Comparison of ENCODE assay signal across 8 mouse cellular contexts in genomic region chr7:27165696-27166095, GRCm38 (mm10). TPM values are rescaled to one million over a fixed set of nuclear protein-coding genes. Genes with fewer than 3 reads are reported as not detected.
DNase-seq lines count a peak whose midpoint lies in the region; ATAC-seq and TF ChIP-seq lines count a peak whose summit lies in the region.

No protein-coding gene starts in this region.

- DNase-seq in kidney, adult 8-10 months = no peak
- DNase-seq in midbrain, embryonic 14.5 days = no peak
- DNase-seq in frontal cortex, postnatal 10 days (ENCODE audit: low spot score in 2 of 2) = no peak
- DNase-seq in spleen, postnatal 36 days (ENCODE audit: low spot score in 2 of 2) = no peak

- no peak for TF ChIP-seq CTCF in bone marrow macrophage, adult 2 months (IDR thresholded peaks at IDR 0.05; ENCODE audit: low read depth, low read length)

- peak overlapping the region; percentile 76 for H3K4me3 ChIP-seq in kidney, embryonic 16.5 days (ENCODE audit: low read length)
- H3K4me3 ChIP-seq in bone marrow macrophage, adult 2 months (ENCODE audit: insufficient read depth, low read length) = peak overlapping the region; percentile 87
- H3K4me3 ChIP-seq in hindbrain, embryonic 13.5 days = peak overlapping the region; percentile 74
- peak overlapping the region; percentile 78 for H3K4me3 ChIP-seq in midbrain, embryonic 14.5 days (replicated peaks; ENCODE audit: low read depth, low read length)

- no peaks in the 10 kb centered on the region for H3K27me3 ChIP-seq in kidney, embryonic 16.5 days (ENCODE audit: insufficient read depth, low read length)
- H3K27me3 ChIP-seq in hindbrain, embryonic 13.5 days = no peaks in the 10 kb centered on the region
- H3K27me3 ChIP-seq in midbrain, embryonic 14.5 days (ENCODE audit: control insufficient read depth, insufficient read depth, low read length) = no peaks in the 10 kb centered on the region

- under 1% methylated on average over 8 of the region's 8 CpGs for WGBS in kidney, embryonic 16.5 days
- 3% methylated on average over 8 of the region's 8 CpGs for WGBS in hindbrain, embryonic 13.5 days
- WGBS in midbrain, embryonic 14.5 days = 2% methylated on average over 8 of the region's 8 CpGs

- H3K36me3 ChIP-seq in kidney, embryonic 16.5 days (ENCODE audit: insufficient read depth, low read length) = peaks cover 23% of the 10 kb centered on the region
- H3K36me3 ChIP-seq in hindbrain, embryonic 13.5 days = peaks cover 48% of the 10 kb centered on the region
- H3K36me3 ChIP-seq in midbrain, embryonic 14.5 days (ENCODE audit: control insufficient read depth, insufficient read depth, low read length) = peaks cover 32% of the 10 kb centered on the region

- no peak for ATAC-seq in kidney, embryonic 16.5 days (ENCODE audit: low FRiP score, low TSS enrichment)
- no peak for ATAC-seq in hindbrain, embryonic 13.5 days (ENCODE audit: low FRiP score)
- no peak for ATAC-seq in midbrain, embryonic 14.5 days (ENCODE audit: low FRiP score, low TSS enrichment)
- no peak for ATAC-seq in megakaryocyte progenitor cell, adult 5-6 weeks (replicated peaks; ENCODE audit: poor library complexity)

- peak overlapping the region; percentile 80 for H3K4me2 ChIP-seq in kidney, embryonic 16.5 days (replicated peaks; ENCODE audit: low read depth, low read length)
- H3K4me2 ChIP-seq in hindbrain, embryonic 13.5 days = peak overlapping the region; percentile 89
- H3K4me2 ChIP-seq in midbrain, embryonic 14.5 days (ENCODE audit: low read length) = peak overlapping the region; percentile 88

- peak overlapping the region; percentile 99 for H3K27ac ChIP-seq in kidney, embryonic 16.5 days (ENCODE audit: low read length)
- peak overlapping the region; percentile 95 for H3K27ac ChIP-seq in bone marrow macrophage, adult 2 months (ENCODE audit: insufficient read depth, low read depth, low read length)
- H3K27ac ChIP-seq in hindbrain, embryonic 13.5 days = peak overlapping the region; percentile 99
- H3K27ac ChIP-seq in midbrain, embryonic 14.5 days (replicated peaks; ENCODE audit: low read depth, low read length) = peak overlapping the region; percentile 99

- no peak for TF ChIP-seq POLR2A in bone marrow macrophage, adult 2 months (IDR thresholded peaks at IDR 0.05; ENCODE audit: borderline replicate concordance, low read depth, low read length)

- H3K9ac ChIP-seq in kidney, embryonic 16.5 days (replicated peaks; ENCODE audit: low read length) = peak overlapping the region; percentile 94
- H3K9ac ChIP-seq in hindbrain, embryonic 13.5 days = peak overlapping the region; percentile 90
- H3K9ac ChIP-seq in midbrain, embryonic 14.5 days (replicated peaks; ENCODE audit: low read length) = peak overlapping the region; percentile 87

- no peaks in the 10 kb centered on the region for H3K9me3 ChIP-seq in kidney, embryonic 16.5 days (ENCODE audit: low read length)
- H3K9me3 ChIP-seq in hindbrain, embryonic 13.5 days = no peaks in the 10 kb centered on the region
- H3K9me3 ChIP-seq in midbrain, embryonic 14.5 days (ENCODE audit: control insufficient read depth, low read length) = no peaks in the 10 kb centered on the region

- H3K4me1 ChIP-seq in kidney, embryonic 16.5 days (ENCODE audit: insufficient read depth, low read length) = peaks cover 54% of the 10 kb centered on the region
- peaks cover 35% of the 10 kb centered on the region for H3K4me1 ChIP-seq in bone marrow macrophage, adult 2 months (ENCODE audit: control insufficient read depth, insufficient read depth, low read length)
- H3K4me1 ChIP-seq in hindbrain, embryonic 13.5 days (replicated peaks) = peaks cover 62% of the 10 kb centered on the region
- peaks cover 44% of the 10 kb centered on the region for H3K4me1 ChIP-seq in midbrain, embryonic 14.5 days (ENCODE audit: control insufficient read depth, insufficient read depth, low read length)

RNA-seq across cellular contexts. Expression of gene Egln2, which starts 0.9 kb away (rescaled TPM):
- polyA plus RNA-seq in kidney, embryonic 16.5 days (2015; fragmentation: Nextera tagmentation; extraction: Ambion mirVana) = 75.4 and 76.9 TPM in 2 replicates
- 30.8 and 31.9 TPM in 2 replicates for polyA plus RNA-seq in bone marrow macrophage, adult 2 months (2012; ENCODE audit: insufficient read depth, insufficient read length, missing spikeins)
- polyA plus RNA-seq in hindbrain, embryonic 13.5 days (2015; fragmentation: Nextera tagmentation; extraction: Ambion mirVana) = 89.9 and 92.1 TPM in 2 replicates
- polyA plus RNA-seq in midbrain, embryonic 14.5 days (2014; fragmentation: Nextera tagmentation; extraction: Ambion mirVana) = 57.3 and 68.7 TPM in 2 replicates
- 7.8 and 7.9 TPM in 2 replicates for total RNA-seq in megakaryocyte progenitor cell, adult 5-6 weeks (2015)
- 26.2 and 26.3 TPM in 2 replicates for total RNA-seq in megakaryocyte progenitor cell, adult 5-6 weeks (2017)

RNA-seq across cellular contexts. Expression of gene Cyp2t4, which starts 12.2 kb away (rescaled TPM):
- 0.10 and 0.24 TPM in 2 replicates for polyA plus RNA-seq in kidney, embryonic 16.5 days (2015; fragmentation: Nextera tagmentation; extraction: Ambion mirVana)
- polyA plus RNA-seq in bone marrow macrophage, adult 2 months (2012; ENCODE audit: insufficient read depth, insufficient read length, missing spikeins) = not detected in 2 replicates
- 0.17 and 0.19 TPM in 2 replicates for polyA plus RNA-seq in hindbrain, embryonic 13.5 days (2015; fragmentation: Nextera tagmentation; extraction: Ambion mirVana)
- 0.18 and 0.22 TPM in 2 replicates for polyA plus RNA-seq in midbrain, embryonic 14.5 days (2014; fragmentation: Nextera tagmentation; extraction: Ambion mirVana)
- total RNA-seq in megakaryocyte progenitor cell, adult 5-6 weeks (2015) = not detected in 2 replicates
- not detected in 2 replicates for total RNA-seq in megakaryocyte progenitor cell, adult 5-6 weeks (2017)

RNA-seq across cellular contexts. Expression of gene Rab4b, which starts 13.0 kb away (rescaled TPM):
- polyA plus RNA-seq in kidney, embryonic 16.5 days (2015; fragmentation: Nextera tagmentation; extraction: Ambion mirVana) = 65.7 and 67.9 TPM in 2 replicates
- 65.0 and 66.6 TPM in 2 replicates for polyA plus RNA-seq in bone marrow macrophage, adult 2 months (2012; ENCODE audit: insufficient read depth, insufficient read length, missing spikeins)
- 119 and 123 TPM in 2 replicates for polyA plus RNA-seq in hindbrain, embryonic 13.5 days (2015; fragmentation: Nextera tagmentation; extraction: Ambion mirVana)
- polyA plus RNA-seq in midbrain, embryonic 14.5 days (2014; fragmentation: Nextera tagmentation; extraction: Ambion mirVana) = 87.7 and 99.6 TPM in 2 replicates
- total RNA-seq in megakaryocyte progenitor cell, adult 5-6 weeks (2015) = 43.2 and 43.5 TPM in 2 replicates
- total RNA-seq in megakaryocyte progenitor cell, adult 5-6 weeks (2017) = 8.5 and 9.8 TPM in 2 replicates

RNA-seq across cellular contexts. Expression of gene Gm21983, which starts 15.2 kb away (rescaled TPM):
- not detected in 2 replicates for polyA plus RNA-seq in kidney, embryonic 16.5 days (2015; fragmentation: Nextera tagmentation; extraction: Ambion mirVana)
- polyA plus RNA-seq in bone marrow macrophage, adult 2 months (2012; ENCODE audit: insufficient read depth, insufficient read length, missing spikeins) = not detected in 2 replicates
- 1.2 TPM in 1 of 2 replicates, not detected in the other for polyA plus RNA-seq in hindbrain, embryonic 13.5 days (2015; fragmentation: Nextera tagmentation; extraction: Ambion mirVana)
- polyA plus RNA-seq in midbrain, embryonic 14.5 days (2014; fragmentation: Nextera tagmentation; extraction: Ambion mirVana) = not detected in 2 replicates
- total RNA-seq in megakaryocyte progenitor cell, adult 5-6 weeks (2015) = not detected in 2 replicates
- total RNA-seq in megakaryocyte progenitor cell, adult 5-6 weeks (2017) = not detected in 2 replicates

RNA-seq across cellular contexts. Expression of gene Mia, which starts 15.3 kb away (rescaled TPM):
- 18.5 and 22.3 TPM in 2 replicates for polyA plus RNA-seq in kidney, embryonic 16.5 days (2015; fragmentation: Nextera tagmentation; extraction: Ambion mirVana)
- polyA plus RNA-seq in bone marrow macrophage, adult 2 months (2012; ENCODE audit: insufficient read depth, insufficient read length, missing spikeins) = not detected in 2 replicates
- polyA plus RNA-seq in hindbrain, embryonic 13.5 days (2015; fragmentation: Nextera tagmentation; extraction: Ambion mirVana) = 10.8 and 11.3 TPM in 2 replicates
- polyA plus RNA-seq in midbrain, embryonic 14.5 days (2014; fragmentation: Nextera tagmentation; extraction: Ambion mirVana) = 6.8 and 8.1 TPM in 2 replicates
- total RNA-seq in megakaryocyte progenitor cell, adult 5-6 weeks (2015) = 0.24 TPM in 1 of 2 replicates, not detected in the other
- total RNA-seq in megakaryocyte progenitor cell, adult 5-6 weeks (2017) = not detected in 2 replicates
